Mouse (Mus musculus) common myeloid progenitor, adult 5-6 weeks (primary cell): Measurements from ENCODE around the gene Pir. TPM values are rescaled to one million over a fixed set of nuclear protein-coding genes. Genes with fewer than 3 reads are reported as not detected.

ENCODE experiments used
- ATAC-seq: replicated peaks from 2 replicates; pipeline ENCODE4 v1.8.0; 2016; ENCODE audit warnings: low read depth, mild to moderate bottlenecking, moderate TSS enrichment, inconsistent platforms; ENCODE audit not compliant: poor library complexity, severe bottlenecking
- total RNA-seq: library from RNA; stranded (forward); fragments of 200-1000, 187-1606 nt; gene quantifications from 2 replicates; pipeline ENCODE4 v1.2.3, GENCODE M21; 2017

Pir gene
- total RNA-seq, 1 experiment from 2014 or later: not detected

DNA sequence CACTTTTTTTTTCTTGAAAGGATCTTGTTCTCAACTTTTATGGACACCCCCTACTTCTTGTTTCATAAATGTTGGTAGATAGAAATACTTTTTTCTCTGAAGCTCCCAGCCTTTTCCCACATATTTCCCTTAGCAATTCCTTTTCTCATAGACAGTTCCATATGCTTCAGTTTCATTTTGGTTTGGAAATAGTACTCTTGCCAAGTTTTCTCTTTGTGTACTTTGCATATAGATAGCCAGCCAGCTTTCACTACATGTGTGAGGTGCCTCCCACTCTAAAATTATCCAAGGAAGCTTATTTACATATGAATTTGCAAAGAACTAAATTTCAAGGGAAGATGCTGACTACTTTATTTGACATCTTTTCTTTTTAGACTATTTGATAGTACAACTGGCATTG lies 148.8 kb downstream of the Pir start:
- no peak for ATAC-seq

DNA sequence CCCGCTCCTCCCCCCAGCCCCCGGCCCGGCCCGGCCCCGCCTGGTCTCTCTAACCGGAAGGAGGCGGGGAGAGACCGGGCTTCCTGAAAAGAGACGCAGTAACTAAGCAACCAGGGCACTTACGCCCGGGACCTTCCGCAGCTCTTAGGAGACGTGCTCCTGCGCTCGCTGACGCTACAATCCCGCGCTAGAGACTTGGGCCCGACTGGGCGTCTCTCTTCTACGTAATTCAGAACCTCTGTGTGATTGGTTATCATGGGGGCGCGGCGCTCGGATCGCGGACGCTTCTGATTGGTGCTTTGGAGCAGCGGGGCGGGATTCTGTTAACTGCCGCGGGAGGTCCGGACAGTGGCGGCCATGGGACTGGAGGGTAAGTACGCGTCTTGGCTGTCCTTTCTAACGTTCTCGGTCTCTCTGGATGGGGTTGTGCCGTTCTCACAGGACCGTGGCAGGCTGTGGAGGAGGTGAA lies 150.3 kb downstream of the Pir start, which contains the start of gene Piga:
Piga (plus strand) TSS at position 317 of the 469 bp plus-strand sequence.
- peak; percentile 98 for ATAC-seq

DNA sequence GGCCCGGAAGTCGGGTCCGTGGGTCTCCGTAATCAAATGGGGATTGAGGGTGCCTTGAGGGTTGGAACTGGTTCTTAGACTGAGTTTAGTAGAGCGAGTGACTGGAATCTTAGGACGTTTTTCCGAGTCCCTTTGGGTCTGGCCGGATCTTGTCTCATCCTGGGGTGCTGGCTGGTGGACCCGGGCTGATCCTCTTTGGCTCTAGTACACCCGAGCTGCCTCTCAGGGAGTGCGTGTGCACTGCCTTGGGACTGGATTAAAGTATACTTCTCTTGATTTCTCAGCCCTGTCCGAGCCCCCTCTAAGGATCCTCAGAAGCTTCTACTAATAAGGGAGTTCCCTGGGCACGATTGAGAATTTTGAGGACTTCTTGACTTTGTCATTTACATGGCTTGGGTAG lies 150.8 kb downstream of the Pir start:
- ATAC-seq: peak; percentile 18; the same call in 1 of the 2 replicates

DNA sequence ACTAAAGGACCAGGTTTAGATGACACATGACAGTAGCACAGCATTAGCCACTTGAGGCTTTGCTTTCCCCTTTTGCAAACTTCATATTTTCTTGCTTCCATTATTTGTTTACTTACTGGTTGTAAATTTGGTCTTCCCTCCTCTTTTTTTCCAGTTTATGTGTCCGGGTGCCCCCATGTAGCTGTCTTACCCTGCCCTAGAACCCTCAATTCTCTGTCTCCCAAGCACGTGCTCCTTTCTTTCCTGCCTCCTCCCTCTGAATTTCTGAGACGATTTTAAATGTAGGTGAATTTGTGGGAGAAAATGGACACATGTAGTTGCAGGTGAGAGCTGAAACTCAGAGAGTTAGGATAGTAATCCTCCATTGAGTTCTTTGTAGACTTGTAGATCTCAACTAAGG lies 151.3 kb downstream of the Pir start:
- ATAC-seq: no peak

Other genes with a start within 250 kb of the Pir start
- 0.69 TPM in 1 of 2 replicates, not detected in the other for gene Car5b, start 241.4 kb upstream of the Pir start, total RNA-seq
- 19.3 and 19.4 TPM in 2 replicates for gene Siah1b, start 192.9 kb upstream of the Pir start, total RNA-seq
- not detected in 2 replicates for gene Cltrn, start 180.5 kb upstream of the Pir start, total RNA-seq
- not detected in 2 replicates for gene Ace2, start 130.0 kb upstream of the Pir start, total RNA-seq
- gene Bmx, start 11.2 kb upstream of the Pir start, total RNA-seq: 1.4 and 1.9 TPM in 2 replicates
- gene Vegfd, start 104.0 kb downstream of the Pir start, total RNA-seq: 0.29 TPM in 1 of 2 replicates, not detected in the other
- gene Piga, start 150.4 kb downstream of the Pir start, total RNA-seq: 19.1 and 26.1 TPM in 2 replicates
- not detected in 2 replicates for gene Asb11, start 167.6 kb downstream of the Pir start, total RNA-seq
- not detected in 2 replicates for gene Asb9, start 237.0 kb downstream of the Pir start, total RNA-seq